Mouse (Mus musculus) lung, adult 2 months (tissue): Measurements from ENCODE around the gene Fabp1. TPM values are rescaled to one million over a fixed set of nuclear protein-coding genes. Genes with fewer than 3 reads are reported as not detected.

ENCODE experiments used
- DNase-seq: peaks from one replicate; pipeline ENCODE4 v3.0.0; 2022
- H3K4me1 ChIP-seq: fragments of 200-500 bp; 2 replicates; pipeline ENCODE4 v1.6.1; 2011; ENCODE audit warnings: low read length; ENCODE audit not compliant: control insufficient read depth, insufficient read depth
- H3K4me3 ChIP-seq: fragments of 200-500 bp; replicated peaks from 2 replicates; pipeline ENCODE3; 2011; ENCODE audit warnings: low read depth, mild to moderate bottlenecking, control low read depth, low read length; ENCODE audit errors: extremely low read depth
- CTCF ChIP-seq: fragments of 200-500 bp; IDR thresholded peaks from 2 replicates; pipeline ENCODE4 v1.5.1; 2011; ENCODE audit warnings: mild to moderate bottlenecking, low read length, control low read depth; ENCODE audit not compliant: insufficient read depth
- POLR2A ChIP-seq: fragments of 200-500 bp; IDR thresholded peaks from 2 replicates; pipeline ENCODE4 v1.6.1; 2011; ENCODE audit warnings: low read depth, mild to moderate bottlenecking, control low read depth, low read length, borderline replicate concordance; ENCODE audit errors: extremely low read depth
- WGBS: fragments of 180-500 bp; shearing (Covaris S2); methylation state at CpG from one replicate; pipeline ENCODE4 v1.1.7; 2018; 5-methylcytosine and 5-hydroxymethylcytosine counted together
- polyA plus RNA-seq: library from polyadenylated mRNA; depleted of rRNA; stranded (reverse); fragments of >200 nt; gene quantifications from 2 replicates; pipeline ENCODE4 v1.2.3, GENCODE M21; 2012

Gene Fabp1
- polyA plus RNA-seq, 1 experiment = 12.7 TPM

DNA sequence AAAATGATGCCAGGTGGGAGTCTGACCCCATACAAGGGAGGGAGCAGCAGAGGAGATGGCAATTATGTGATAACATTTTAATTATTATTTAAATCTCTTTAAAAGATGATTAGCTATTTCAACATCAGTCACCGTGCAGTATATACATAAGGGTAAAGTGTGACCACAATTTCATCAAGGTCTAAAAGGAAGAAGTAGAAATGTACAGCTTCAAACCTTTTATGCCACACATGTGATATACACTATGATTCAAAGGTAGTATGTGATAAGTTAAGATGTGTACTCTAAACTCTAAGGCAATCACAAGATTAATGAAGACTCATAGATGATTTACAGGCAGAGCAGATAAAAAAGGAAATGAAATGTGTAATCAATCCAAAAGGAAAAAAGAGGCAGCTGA, 19.0 kb upstream of the Fabp1 start:
- Histone ChIP-seq H3K4me1 (no peaks in the 10 kb centered on the region), H3K4me3 (no peak overlapping the region)
- 82% methylated on average over 1 of the region's 1 CpGs for WGBS
- TF ChIP-seq POLR2A (no peak), CTCF (no peak)
- no peak for DNase-seq

DNA sequence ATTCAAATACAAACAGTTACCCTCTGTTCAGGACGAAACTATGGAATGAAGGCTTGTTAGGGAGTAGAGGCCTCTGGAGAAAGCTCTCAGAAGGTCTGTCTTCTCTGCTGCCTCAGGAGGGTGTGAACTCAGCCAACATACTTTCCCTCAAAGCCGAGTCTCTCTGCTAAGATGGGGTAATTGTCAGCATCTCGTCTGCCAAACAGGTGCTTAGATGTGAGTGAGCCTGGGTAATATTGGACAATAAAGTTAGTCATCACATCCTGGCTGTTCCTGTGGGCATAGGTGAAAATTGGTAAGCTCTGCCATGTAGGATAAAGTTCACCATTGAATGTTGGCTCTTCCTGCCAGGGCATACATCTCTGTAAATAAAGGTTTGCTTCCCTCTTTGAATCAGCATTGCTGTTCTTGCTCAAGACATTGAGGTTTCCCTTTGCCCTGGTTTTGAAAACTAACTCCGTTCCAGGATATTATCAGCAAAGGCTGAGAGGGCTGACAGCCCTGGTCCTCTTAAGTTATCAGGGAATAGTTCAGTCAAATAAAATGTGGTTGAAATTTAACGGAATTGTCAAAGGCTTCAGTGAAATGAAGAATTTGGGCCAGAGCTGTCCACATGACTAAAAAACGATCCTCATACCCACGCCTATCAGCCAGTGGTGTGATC, 14.6 kb upstream of the Fabp1 start:
- Histone ChIP-seq H3K4me3 (no peak overlapping the region), H3K4me1 (no peaks in the 10 kb centered on the region)
- no peak for DNase-seq
- 60% methylated on average over 7 of the region's 7 CpGs for WGBS
- no peak for TF ChIP-seq CTCF
- TF ChIP-seq POLR2A = no peak

DNA sequence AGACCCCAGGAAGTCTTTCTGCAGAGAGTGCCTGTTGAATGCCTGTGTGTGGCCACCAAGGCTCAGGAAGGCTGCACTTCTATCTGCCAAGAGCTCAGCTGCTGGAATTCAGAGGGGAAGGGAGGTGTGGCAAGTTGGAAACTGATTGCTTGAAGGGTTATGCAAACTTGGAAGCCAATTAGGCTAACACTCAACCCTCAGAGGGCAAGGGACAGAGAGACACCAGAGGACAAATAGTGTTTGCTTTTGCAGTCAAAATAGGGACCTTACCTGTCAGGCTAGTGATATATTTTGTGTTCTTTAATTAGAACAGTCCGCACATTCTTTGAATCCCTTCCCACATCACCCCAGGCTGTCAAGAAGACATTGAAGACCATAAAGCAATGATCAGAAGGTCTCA, 10.0 kb upstream of the Fabp1 start:
- H3K4me3 ChIP-seq = no peak overlapping the region
- 36% methylated on average over 1 of the region's 1 CpGs for WGBS
- TF ChIP-seq POLR2A = no peak
- TF ChIP-seq CTCF = no peak
- no peak for DNase-seq
- H3K4me1 ChIP-seq = no peaks in the 10 kb centered on the region

DNA sequence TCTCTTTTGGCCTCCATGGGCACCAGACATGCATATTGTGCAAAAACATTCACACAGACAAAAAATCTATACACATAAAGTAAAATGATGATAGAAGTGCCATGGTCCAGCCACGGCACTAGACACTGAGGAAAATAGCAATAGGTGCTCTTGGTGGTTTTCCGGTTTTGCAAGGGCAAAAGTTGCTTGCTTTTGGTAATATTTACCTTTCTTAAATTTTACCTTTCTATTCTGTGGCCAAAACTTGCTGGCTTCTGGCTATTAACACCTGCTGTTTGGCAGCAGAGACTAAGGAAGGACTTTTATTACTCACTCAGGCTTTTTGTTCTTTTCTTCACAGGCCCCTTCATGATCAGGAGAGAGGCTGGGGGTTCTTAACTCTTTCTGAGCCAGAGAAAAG, 9.1 kb upstream of the Fabp1 start:
- 82% methylated on average over 2 of the region's 2 CpGs for WGBS
- TF ChIP-seq POLR2A (no peak), CTCF (no peak)
- DNase-seq = no peak
- no peak overlapping the region for H3K4me3 ChIP-seq
- no peaks in the 10 kb centered on the region for H3K4me1 ChIP-seq

DNA sequence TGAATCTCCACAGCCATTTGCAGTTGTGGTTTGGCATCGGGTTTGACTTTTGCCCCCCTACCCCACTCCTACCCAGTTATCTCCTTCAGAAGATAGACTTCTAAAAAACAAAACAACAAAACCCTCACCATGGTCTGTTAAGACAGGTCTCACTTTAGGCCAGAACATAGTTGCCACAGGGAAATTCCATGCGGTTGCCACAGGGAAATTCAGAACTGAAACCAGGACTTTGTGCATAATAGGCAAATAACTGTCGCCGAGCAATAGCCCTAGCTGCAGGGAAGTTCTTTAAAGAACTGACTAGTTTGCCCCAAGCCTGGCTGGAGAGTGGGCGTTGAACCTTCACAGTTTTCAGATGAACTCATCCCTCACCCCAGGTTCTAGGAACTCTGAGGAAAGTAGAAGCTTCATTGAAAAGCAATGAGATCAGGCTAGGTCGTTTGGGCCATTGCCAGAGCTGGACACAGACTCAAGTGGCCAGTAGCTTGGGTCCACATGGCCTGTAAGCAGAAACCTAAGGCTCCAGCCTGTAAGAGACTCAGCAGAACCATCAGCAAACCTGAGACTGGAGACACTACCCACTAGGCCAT, 6.4 kb upstream of the Fabp1 start:
- no peak for DNase-seq
- no peak for TF ChIP-seq POLR2A
- 70% methylated on average over 6 of the region's 6 CpGs for WGBS

GRCm38 (mm10) chr6:71196107-71196506, 3.5 kb upstream of the Fabp1 start:
- DNase-seq = no peak
- H3K4me1 ChIP-seq = no peaks in the 10 kb centered on the region
- TF ChIP-seq POLR2A (no peak), CTCF (no peak)
- H3K4me3 ChIP-seq = no peak overlapping the region

More for the DNA sequence above, 6.4 kb upstream of the Fabp1 start:
- Histone ChIP-seq H3K4me1 (no peaks in the 10 kb centered on the region), H3K4me3 (no peak overlapping the region)

DNA sequence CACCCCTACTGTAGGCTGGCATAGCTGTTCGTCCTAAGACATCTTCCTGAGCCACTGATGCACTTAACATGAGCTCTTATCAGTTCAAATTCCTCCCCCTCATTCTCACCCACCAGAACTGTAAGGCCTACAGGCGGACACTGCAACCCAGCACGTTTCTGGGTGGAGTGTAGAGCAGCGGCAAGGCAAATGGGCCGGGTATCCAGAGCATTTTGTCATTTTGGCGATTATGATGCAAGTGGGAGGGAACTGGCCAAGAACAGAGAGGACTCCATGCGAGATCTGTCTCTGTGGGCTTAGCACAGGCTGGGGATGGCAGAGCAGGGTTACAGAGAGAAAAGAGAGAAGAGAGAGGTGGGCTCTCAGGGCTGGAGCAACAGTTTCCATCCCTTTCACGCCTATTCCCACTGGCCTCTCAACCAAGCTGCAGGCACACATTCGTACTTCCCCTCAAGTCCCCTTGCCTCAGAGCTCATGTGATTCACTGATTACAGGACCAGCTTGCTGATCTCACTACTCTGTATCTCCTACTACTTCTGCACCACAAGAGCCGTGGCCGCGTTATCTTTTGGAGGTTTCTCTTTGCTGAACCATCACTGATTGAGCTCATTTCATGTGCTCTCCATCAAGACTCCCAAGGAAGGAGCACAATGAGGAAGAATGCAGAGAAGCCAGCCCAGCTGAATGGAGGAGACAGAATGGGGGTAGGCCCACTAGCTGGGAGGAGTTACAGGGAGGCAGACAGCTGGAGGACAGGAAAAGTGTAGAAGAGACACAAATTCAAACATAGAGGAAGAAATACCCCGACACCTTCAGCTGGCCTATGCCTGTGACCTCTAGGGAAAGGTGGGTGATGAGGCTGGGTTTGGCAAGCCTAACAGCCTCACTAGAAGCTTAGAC, 1.7 kb upstream of the Fabp1 start:
- Histone ChIP-seq H3K4me1 (no peaks in the 10 kb centered on the region), H3K4me3 (no peak overlapping the region)
- 81% methylated on average over 13 of the region's 13 CpGs for WGBS
- no peak for TF ChIP-seq CTCF
- TF ChIP-seq POLR2A = no peak
- DNase-seq = no peak

DNA sequence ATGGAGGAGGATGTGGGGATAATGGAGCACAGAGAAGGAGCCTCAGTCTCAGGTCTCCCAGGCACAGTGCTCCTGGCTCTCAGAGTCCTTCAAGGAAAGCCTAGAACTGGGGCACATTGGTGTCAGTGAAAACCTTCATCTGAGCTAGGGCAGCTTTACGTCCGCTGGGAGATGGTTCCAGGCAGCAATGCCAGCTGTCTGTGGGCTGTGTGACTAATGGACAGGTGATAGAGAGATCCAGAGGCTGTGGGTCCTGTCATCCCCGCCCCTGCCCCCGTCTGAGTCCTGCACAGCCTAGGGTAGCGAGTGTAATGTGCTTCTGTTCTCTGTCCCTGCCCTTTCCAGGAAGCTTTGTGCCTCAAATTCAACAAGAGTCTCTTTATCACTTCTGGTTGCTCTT, 2.3 kb downstream of the Fabp1 start:
- DNase-seq = no peak
- Histone ChIP-seq H3K4me1 (no peaks in the 10 kb centered on the region), H3K4me3 (no peak overlapping the region)
- TF ChIP-seq POLR2A = no peak
- no peak for TF ChIP-seq CTCF
- 50% methylated on average over 5 of the region's 5 CpGs for WGBS

DNA sequence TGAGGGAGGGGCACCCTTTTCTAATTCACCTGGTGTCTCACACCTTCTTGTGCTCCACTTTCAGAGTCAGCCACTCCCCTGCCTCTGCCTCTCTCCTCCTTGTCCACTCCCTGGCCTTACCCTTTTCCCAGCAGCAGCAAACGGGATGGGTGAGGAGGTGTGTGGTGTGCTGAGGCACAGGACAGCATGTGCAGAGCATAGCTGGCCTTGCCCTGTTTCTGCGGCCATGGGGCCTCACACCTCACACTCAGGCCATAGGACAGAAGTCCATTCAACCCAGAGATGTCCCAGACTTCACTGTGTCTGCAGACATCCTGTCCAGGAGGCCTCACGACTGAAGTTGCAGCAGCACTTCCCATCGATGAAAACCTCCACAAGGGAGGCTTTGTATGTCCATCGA, 4.0 kb downstream of the Fabp1 start:
- Histone ChIP-seq H3K4me1 (no peaks in the 10 kb centered on the region), H3K4me3 (no peak overlapping the region)
- WGBS = 65% methylated on average over 5 of the region's 5 CpGs
- DNase-seq = no peak
- TF ChIP-seq POLR2A (no peak), CTCF (no peak)

DNA sequence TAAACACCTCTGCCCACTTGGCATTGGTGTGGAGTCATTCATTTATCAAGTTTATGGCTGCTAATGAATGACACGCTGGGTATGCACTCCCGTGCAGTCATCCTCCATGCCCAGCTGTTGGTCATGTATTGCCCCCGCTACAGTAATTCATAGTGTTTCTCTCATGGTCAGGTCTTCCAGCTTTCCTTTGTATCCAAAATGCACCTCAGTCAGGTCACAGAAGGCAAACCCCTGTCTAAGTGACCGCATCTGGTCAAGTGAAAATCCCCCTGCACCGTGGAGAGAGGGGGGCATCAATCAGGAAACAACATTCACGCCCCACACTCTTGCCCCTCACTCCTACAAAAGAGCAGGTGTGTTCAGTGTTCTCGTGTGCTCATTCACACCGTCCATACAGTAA, 4.5 kb downstream of the Fabp1 start:
- no peak for DNase-seq
- Histone ChIP-seq H3K4me1 (no peaks in the 10 kb centered on the region), H3K4me3 (no peak overlapping the region)
- no peak for TF ChIP-seq CTCF
- TF ChIP-seq POLR2A = no peak
- 86% methylated on average over 8 of the region's 8 CpGs for WGBS
